Mouse (Mus musculus): ENCODE data around the gene Larp4. TPM values are rescaled to one million over a fixed set of nuclear protein-coding genes. Genes with fewer than 3 reads are reported as not detected.

Larp4 gene
- total and polyA plus RNA-seq, 3 experiments = 168 to 216 (median 193) TPM

GRCm38 (mm10) chr15:100058912-100059311, 89.0 kb downstream of the Larp4 start:
- H3K4me3 ChIP-seq (ENCODE audit: control insufficient read depth in 1 of 2, insufficient read depth in 1 of 2, low read depth in 2 of 2, low read length in 2 of 2) = no peak overlapping the region
- H3K9me3 ChIP-seq (replicated peaks; ENCODE audit: insufficient read depth, low read length) = no peaks in the 10 kb centered on the region
- H3K27me3 ChIP-seq (ENCODE audit: control insufficient read depth in 1 of 2, insufficient read depth in 2 of 2, low read length in 2 of 2) = no peaks in the 10 kb centered on the region
- H3K4me1 ChIP-seq (ENCODE audit: control insufficient read depth in 1 of 2, insufficient read depth in 2 of 2, low read length in 2 of 2) = peaks cover 5 to 8% of the 10 kb centered on the region in 2 experiments; a peak in 3 of 4 replicates
- no peak overlapping the region for H3K27ac ChIP-seq (ENCODE audit: control insufficient read depth, low read depth, low read length)
- DNase-seq (ENCODE audit: low read depth, low spot score) = no peak
- TF ChIP-seq MXI1 (IDR thresholded peaks at IDR 0.05; ENCODE audit: low read depth, low read length) (no peak), POLR2AphosphoS5 (IDR thresholded peaks at IDR 0.05; ENCODE audit: borderline replicate concordance, low read depth, low read length) (no peak), ELF1 (IDR thresholded peaks at IDR 0.05; ENCODE audit: low read depth, low read length) (no peak), POLR2AphosphoS2 (IDR thresholded peaks at IDR 0.05; ENCODE audit: low read length) (no peak), TBP (IDR thresholded peaks at IDR 0.05; ENCODE audit: low read depth, low read length) (no peak), NRF1 (IDR thresholded peaks at IDR 0.05; ENCODE audit: insufficient read depth, low read depth, low read length, poor library complexity, severe bottlenecking) (no peak), HCFC1 (IDR thresholded peaks at IDR 0.05; ENCODE audit: low read depth, low read length) (no peak), CTCF (IDR thresholded peaks at IDR 0.05 in 2 of 3, conservative IDR thresholded peaks at IDR 0.05 in 1 of 3; ENCODE audit: control insufficient read depth in 1 of 3, insufficient read depth in 1 of 3, low read depth in 2 of 3, low read length in 3 of 3, poor library complexity in 1 of 3, severe bottlenecking in 1 of 3) (no peak), SIN3A (IDR thresholded peaks at IDR 0.05; ENCODE audit: low read length) (no peak), RCOR1 (IDR thresholded peaks at IDR 0.05; ENCODE audit: low read depth, low read length) (no peak), NELFE (IDR thresholded peaks at IDR 0.05; ENCODE audit: low read depth, low read length) (no peak), KAT2A (conservative IDR thresholded peaks at IDR 0.05; ENCODE audit: low read depth, low read length) (no peak), ZNF384 (IDR thresholded peaks at IDR 0.05; ENCODE audit: low read depth, low read length) (no peak), ZMIZ1 (IDR thresholded peaks at IDR 0.05; ENCODE audit: low read depth, low read length) (no peak), EP300 (IDR thresholded peaks at IDR 0.05; ENCODE audit: low read depth in 1 of 2, low read length in 2 of 2) (no peak)
- H3K9ac ChIP-seq (ENCODE audit: control insufficient read depth, low read depth, low read length, poor library complexity, severe bottlenecking) = no peak overlapping the region
- peaks cover 0 to 5% of the 10 kb centered on the region in 2 experiments; a peak in 2 of 4 replicates for H3K36me3 ChIP-seq (ENCODE audit: control insufficient read depth in 1 of 2, insufficient read depth in 2 of 2, low read length in 2 of 2)
- H3K79me2 ChIP-seq (ENCODE audit: control insufficient read depth, insufficient read depth, low read length, poor library complexity) = peaks cover 2% of the 10 kb centered on the region

- H3K36me3 ChIP-seq (ENCODE audit: control insufficient read depth in 1 of 2, insufficient read depth in 2 of 2, low read length in 2 of 2) = peaks cover 0 to 5% of the 10 kb centered on the region in 2 experiments; a peak in 2 of 4 replicates
- H3K9me3 ChIP-seq (replicated peaks; ENCODE audit: insufficient read depth, low read length) = no peaks in the 10 kb centered on the region
- no peak overlapping the region for H3K9ac ChIP-seq (ENCODE audit: control insufficient read depth, low read depth, low read length, poor library complexity, severe bottlenecking)
- H3K79me2 ChIP-seq (ENCODE audit: control insufficient read depth, insufficient read depth, low read length, poor library complexity) = peaks cover 2% of the 10 kb centered on the region
- H3K4me3 ChIP-seq (ENCODE audit: control insufficient read depth in 1 of 2, insufficient read depth in 1 of 2, low read depth in 2 of 2, low read length in 2 of 2) = no peak overlapping the region
- no peak overlapping the region for H3K27ac ChIP-seq (ENCODE audit: control insufficient read depth, low read depth, low read length)
- peaks cover 5 to 8% of the 10 kb centered on the region in 2 experiments; a peak in 3 of 4 replicates for H3K4me1 ChIP-seq (ENCODE audit: control insufficient read depth in 1 of 2, insufficient read depth in 2 of 2, low read length in 2 of 2)
- TF ChIP-seq BHLHE40 (IDR thresholded peaks at IDR 0.05; ENCODE audit: borderline replicate concordance, low read depth, low read length) (no peak), UBTF (IDR thresholded peaks at IDR 0.05; ENCODE audit: borderline replicate concordance, insufficient read depth, low read depth, low read length) (no peak), MYC (IDR thresholded peaks at IDR 0.05; ENCODE audit: low read depth, low read length) (no peak), MEF2A (IDR thresholded peaks at IDR 0.05; ENCODE audit: extremely low read depth, insufficient replicate concordance, low read depth, low read length, poor library complexity, severe bottlenecking) (no peak)
- H3K27me3 ChIP-seq (ENCODE audit: control insufficient read depth in 1 of 2, insufficient read depth in 2 of 2, low read length in 2 of 2) = no peaks in the 10 kb centered on the region
- no peak for DNase-seq (ENCODE audit: low read depth, low spot score)
Observed at GRCm38 (mm10) chr15:100059626-100060311, 89.9 kb downstream of the Larp4 start.

Data from MEL (cell line).